Mouse (Mus musculus) stomach, postnatal 0 days (tissue): ENCODE data around the gene Mad2l2.

Experiments
- CTCF ChIP-seq: IDR thresholded peaks from 2 replicates; pipeline ENCODE4 v1.5.1; 2016; ENCODE audit warnings: antibody characterized with exemption, low read depth, mild to moderate bottlenecking, moderate library complexity
- EP300 ChIP-seq: optimal IDR thresholded peaks from 2 replicates; pipeline ENCODE3; 2016; ENCODE audit warnings: antibody characterized with exemption

- TF ChIP-seq CTCF (peak; percentile 46), EP300 (no peak)
Measured at GRCm38 (mm10) chr4:148117392-148117791, 12.8 kb upstream of the Mad2l2 start.
